19 mouse cellular contexts compared by ENCODE assay signal in genomic region chr2:76521585-76521984, GRCm38 (mm10).
DNase-seq lines count a peak whose midpoint lies in the region; ATAC-seq and TF ChIP-seq lines count a peak whose summit lies in the region.
"Had no signal": no experiment of that assay in that cellular context is flagged by ENCODE, and none has a peak within 500 bp of the region (broad histone marks: within the 10 kb centered on the region; RNA-seq: fewer than 3 reads in every experiment).

No protein-coding gene starts in this region.

- DNase-seq in heart, adult 11 months, result peak; percentile 57
- no peak for DNase-seq in heart, adult 8-10 months (ENCODE audit: low spot score)
- DNase-seq in lung, postnatal 0 days (ENCODE audit: low spot score), result no peak
- no peak for DNase-seq in lung, adult 18-20 months
- DNase-seq: adrenal gland, adult 2 months; adrenal gland, adult 8-10 months; adrenal gland, postnatal 10 days; adrenal gland, postnatal 14 days; adrenal gland, postnatal 25 days; adrenal gland, postnatal 36 days; B cell, adult 2 months; cerebellum, adult 11 months; cerebellum, adult 11-12 months; cerebellum, adult 18-20 months had no signal

- no peaks in the 10 kb centered on the region for H3K9me3 ChIP-seq in lung, postnatal 0 days (ENCODE audit: low read length)
- H3K9me3 ChIP-seq: G1E had no signal

- peak; percentile 90 for TF ChIP-seq EP300 in lung, postnatal 0 days (IDR thresholded peaks at IDR 0.05)

- 53% methylated on average over 6 of the region's 6 CpGs for WGBS in lung, postnatal 0 days

- H3K36me3 ChIP-seq in lung, postnatal 0 days (ENCODE audit: insufficient read depth, low read length), result no peaks in the 10 kb centered on the region
- H3K36me3 ChIP-seq: G1E had no signal

- no peak overlapping the region for H3K27ac ChIP-seq in lung, postnatal 0 days (ENCODE audit: low read length)

- H3K9ac ChIP-seq in lung, postnatal 0 days (replicated peaks; ENCODE audit: low read depth), result no peak overlapping the region

- no peak for ATAC-seq in lung, postnatal 0 days
- ATAC-seq: activated CD4-positive, CD25-positive, alpha-beta regulatory T cell, adult 4 months; CD4-positive, CD25-positive, alpha-beta regulatory T cell, adult 4 months; Patski had no signal

- no peaks in the 10 kb centered on the region; the same call in 1 of the 2 replicates for H3K4me1 ChIP-seq in lung, postnatal 0 days (ENCODE audit: insufficient read depth, low read depth, low read length)

- H3K27me3 ChIP-seq in lung, postnatal 0 days (replicated peaks; ENCODE audit: insufficient read depth, low read length), result no peaks in the 10 kb centered on the region
- H3K27me3 ChIP-seq: CH12.LX, Patski had no signal

- H3K4me3 ChIP-seq in lung, postnatal 0 days (ENCODE audit: low read depth, low read length), result no peak overlapping the region

- H3K4me2 ChIP-seq in lung, postnatal 0 days (replicated peaks; ENCODE audit: low read depth, low read length), result no peak overlapping the region

- TF ChIP-seq CTCF in lung, postnatal 0 days (IDR thresholded peaks at IDR 0.05), result no peak
